Mouse (Mus musculus) lung, postnatal 10 days (tissue): ENCODE data around the gene Med18.
"Not testable (repeated sequence)": the region's sequence is repeated elsewhere in the genome, so short reads cannot be mapped to it uniquely, and the experiment has no call there.

ENCODE experiments used
- DNase-seq: peaks from one replicate; pipeline ENCODE4 v3.0.0; 2021

Med18 gene

DNA sequence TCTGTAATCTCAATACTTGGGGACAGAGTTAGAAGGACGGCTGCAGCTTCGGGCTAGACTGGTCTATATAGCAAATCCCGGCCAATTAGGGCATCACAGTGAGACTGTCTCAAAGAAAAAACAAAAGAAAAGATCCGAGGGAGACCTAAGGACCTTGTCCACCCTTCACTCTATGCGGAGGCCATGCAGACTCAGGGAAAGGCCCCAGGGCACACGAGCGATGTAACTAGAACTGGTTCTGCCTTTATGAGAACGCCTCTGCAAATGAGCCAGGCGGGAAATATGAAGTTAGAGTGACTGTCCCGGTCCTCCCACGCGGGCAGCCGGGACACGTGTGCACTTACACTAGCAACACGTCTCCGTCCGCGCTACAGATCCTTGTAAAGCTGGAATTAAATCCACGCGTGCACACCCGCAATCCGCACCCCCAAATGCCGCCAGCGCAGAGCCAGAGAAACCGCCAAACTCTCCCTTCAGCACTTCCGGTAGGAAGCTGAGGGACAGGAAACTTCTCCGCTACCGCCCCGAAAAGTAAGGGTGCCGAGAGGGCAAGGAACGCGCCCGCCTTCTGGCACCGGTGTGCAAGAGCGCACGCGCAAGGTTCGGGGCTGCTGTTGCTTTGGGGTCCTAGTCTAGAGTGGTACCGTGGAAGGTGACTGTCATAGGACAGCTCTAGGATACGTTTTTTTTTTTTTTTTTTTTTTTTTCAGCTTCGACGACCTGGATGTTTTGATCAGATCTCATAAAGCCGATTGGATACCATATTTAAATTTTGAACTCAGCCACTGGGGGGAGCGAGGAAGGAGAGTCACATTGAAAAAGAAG is at the start of gene Med18:
Med18 (minus strand) TSS at position 492 of the 825 bp plus-strand sequence.
- DNase-seq, result peak; percentile 96

DNA sequence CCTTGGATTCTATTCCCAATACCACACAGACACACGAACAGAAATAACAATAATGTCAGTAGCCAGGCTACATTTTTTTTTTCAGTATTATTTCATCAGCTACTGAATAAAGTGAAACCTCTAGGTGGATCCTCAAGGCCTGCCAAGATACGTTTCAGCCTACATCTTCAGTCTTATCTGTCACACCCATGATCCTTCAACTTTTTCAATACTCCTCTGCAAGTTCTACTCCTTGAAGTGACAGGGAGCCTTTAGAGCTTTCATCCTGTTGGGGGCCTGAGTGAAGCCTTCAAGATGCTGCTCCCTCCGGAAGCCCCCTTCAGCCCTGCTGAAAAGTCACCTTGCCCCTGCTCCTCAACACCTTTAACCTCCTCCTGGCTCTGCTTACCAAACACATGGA is 48.4 kb upstream of the Med18 start:
- no peak for DNase-seq

GRCm38 (mm10) chr4:132510352-132510798 is 46.7 kb upstream of the Med18 start, which contains the start of gene Sesn2:
Gene Sesn2, minus strand, starts transcription at chr4:132510501.
- DNase-seq, result peak; percentile 99

GRCm38 (mm10) chr4:132509621-132510296 is 46.0 kb upstream of the Med18 start:
- peak; percentile 94 for DNase-seq

GRCm38 (mm10) chr4:132507210-132507609 is 43.5 kb upstream of the Med18 start:
- DNase-seq, result peak; percentile 39

- DNase-seq, result no peak
These were observed 42.5 kb upstream of the Med18 start for GRCm38 (mm10) chr4:132506250-132506649.

DNA sequence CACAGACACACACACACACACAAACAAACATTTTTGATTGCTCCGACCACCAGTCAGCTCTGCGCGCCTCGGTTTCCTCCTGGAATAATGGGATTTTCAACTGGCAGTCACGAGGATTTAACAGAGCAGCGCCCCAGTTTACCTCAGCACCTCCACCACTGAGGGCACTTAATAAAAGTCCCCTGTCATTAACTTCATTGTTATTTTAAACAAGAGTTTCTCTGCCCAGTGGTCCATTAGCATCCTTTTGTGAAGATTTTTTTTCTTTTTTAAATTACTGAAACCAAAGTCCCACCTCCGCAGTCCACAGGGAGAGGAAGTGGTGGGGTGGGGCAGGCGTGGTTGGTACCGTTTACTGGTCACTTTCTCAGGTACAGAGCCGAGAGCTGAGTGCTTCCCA is 42.1 kb upstream of the Med18 start:
- no peak for DNase-seq

DNA sequence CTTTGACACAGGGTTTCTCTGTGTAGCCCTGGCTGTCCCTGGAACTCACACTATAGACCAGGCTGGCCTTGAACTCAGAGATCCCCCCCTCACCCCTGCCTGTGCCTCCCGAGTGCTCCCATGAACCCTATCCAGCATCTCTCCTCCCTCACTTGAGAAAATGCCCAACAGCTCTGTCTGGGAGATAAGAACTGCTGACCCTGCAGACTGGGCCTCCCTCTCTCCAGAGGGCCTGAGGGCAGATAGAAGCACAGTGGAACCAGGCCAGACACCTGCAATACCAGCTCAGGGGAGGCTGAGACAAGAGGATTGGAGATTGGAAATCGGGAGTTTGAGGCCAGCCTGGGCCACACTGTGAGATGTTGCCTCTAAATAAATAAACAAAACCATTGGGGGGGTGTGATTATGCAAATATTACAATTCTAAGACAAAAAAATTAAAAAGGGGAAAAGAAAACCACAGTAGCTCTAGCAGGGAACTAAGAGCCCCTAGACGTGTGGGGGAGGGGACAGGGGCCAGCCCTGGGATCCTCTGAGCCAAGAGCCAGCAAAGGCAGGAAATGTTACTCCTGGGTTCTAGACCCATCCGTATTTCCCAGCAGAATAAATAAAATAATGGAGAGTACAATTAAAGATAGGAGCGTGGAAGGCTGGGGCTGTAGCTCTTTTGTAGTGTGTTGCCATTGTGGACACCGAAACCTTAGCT is 41.5 kb upstream of the Med18 start:
- DNase-seq, result no peak

DNA sequence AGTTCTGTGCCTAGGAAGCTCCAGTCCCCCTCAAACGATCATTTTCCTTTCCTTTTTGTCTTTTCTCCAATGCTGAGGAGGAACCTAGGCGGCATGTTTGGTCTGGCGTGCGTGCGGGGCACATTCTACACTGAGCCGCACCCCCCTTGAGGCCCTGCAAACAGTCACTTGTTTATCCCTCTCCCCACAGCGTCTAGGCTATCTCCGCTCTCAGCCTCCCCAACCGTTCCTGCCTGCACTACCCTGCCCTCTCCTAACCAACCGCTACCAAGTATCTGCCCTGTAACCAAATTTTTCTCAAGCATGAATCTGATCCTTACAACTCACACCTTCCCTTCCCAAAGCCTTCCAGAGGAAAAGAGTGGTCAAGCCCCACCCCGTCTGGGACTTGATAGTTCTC is 39.6 kb upstream of the Med18 start:
- no peak for DNase-seq

GRCm38 (mm10) chr4:132501639-132502038 is 37.9 kb upstream of the Med18 start:
- no peak for DNase-seq

DNA sequence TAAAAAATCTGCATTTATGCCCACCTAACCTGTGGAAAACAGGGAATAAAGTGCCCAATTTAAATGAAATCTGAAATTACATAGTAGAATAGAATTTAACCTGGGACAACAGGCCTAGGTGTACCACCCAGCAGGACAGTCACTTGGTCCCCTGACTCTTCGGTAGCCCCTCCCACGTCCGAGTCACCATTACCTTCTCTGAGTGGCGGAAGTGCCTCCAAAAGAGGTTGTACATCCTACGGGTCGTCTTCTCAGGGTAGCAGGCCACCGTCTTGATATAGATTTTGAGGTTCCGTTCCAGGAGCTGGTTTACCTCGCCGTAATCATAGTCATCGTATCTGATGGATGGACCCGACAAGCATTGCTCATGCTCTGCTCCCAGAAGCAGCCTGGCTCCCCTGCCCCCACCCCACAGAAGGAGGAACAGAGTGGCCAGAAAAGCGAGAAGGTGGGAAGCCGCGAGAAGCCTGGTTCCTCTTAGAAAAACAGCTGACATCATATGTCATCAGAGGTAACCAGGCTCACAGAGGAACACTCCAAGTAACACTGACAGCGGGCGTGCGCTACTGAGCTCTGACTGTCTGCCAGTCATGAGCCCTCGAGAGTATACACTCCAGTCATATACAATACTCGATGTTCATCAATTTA is 30.7 kb upstream of the Med18 start:
- DNase-seq, result peak; percentile 21

- DNase-seq, result peak; percentile 65
These were observed 28.7 kb upstream of the Med18 start for GRCm38 (mm10) chr4:132492178-132493060.

DNA sequence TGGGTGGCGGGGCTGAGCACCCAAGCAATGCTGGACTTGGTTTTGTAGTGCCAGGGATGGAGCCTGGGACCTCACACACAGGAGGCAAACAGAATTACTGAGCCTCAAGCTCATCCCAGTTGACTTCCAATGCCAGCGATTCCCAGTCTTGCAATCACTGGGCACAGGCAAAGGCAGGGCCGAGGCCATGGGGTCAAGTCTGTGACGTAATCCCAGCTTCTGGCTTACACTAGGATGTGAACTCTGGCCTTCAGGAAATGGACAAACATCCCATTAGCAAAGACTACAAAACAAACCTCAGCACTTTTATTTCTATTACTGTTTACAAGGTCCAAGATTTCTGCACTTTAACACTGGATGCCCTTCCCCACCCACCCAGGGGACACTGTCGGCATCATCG is 28.0 kb upstream of the Med18 start:
- peak; percentile 65 for DNase-seq

DNA sequence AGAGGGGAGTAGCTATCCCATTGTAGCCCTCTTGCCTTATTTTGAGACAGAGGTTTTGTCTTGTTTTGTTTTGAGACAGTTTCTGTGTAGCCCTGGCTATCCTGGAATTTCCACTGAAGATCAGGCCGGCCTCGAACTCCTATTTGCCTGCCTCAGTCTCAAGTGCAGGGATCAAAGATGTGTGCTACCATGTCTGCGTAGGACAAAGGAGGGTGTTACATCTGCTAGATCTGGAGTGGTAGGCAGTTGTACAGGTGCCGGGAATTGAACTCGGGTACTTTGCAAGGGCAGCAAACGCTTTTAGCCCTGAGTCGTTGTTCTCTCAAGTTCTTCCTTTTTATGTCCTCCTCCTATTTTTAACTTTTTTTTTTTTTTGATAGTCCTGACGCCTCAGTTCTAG is 27.3 kb upstream of the Med18 start:
- DNase-seq, result no peak

- DNase-seq, result no peak
These were observed 26.7 kb upstream of the Med18 start for GRCm38 (mm10) chr4:132490273-132491010.

DNA sequence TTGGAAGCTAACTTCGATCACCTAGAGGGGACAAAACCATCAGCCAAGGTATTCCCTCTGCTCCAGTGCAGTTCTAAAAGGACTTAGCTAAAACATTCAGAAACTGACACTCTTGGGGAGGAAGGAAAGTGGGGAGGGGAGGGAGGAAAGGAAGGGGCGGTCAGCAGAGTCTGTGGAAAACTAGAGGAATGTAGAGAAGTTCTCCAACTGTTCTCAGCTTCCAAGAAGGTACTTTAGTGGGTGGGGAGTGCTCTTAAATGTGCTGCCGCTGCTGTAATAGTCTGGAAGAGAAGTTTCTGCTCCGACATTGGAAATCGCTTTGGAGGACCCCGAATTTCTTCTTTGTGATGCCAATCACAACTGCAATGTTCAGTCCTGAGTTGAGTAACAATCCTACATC is 25.3 kb upstream of the Med18 start:
- DNase-seq, result no peak

DNA sequence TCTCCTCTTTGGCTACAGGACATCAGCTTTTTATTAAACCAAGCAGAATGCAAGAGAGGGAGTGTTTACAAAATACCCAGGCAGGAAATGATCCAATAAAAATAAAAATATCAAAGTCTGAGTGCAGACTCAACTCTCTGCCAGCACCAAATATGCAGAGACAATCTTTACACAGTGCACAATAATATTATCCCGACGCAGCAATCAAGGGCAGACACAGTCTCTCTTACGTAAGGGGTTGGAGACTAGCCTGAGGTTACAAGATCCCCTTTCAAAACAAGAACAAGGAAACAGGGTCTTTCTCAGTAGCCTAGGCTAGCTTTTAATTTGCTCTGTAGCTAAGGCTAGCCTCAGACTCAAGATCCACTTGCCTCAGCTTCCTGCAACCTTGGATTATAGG is 24.8 kb upstream of the Med18 start:
- no peak for DNase-seq

- DNase-seq, result no peak
These were observed 21.1 kb upstream of the Med18 start for GRCm38 (mm10) chr4:132484820-132485219.

- no peak for DNase-seq
These were observed 20.5 kb upstream of the Med18 start for GRCm38 (mm10) chr4:132484231-132484630.

- DNase-seq, result peak; percentile 50
These were observed 19.4 kb upstream of the Med18 start for GRCm38 (mm10) chr4:132482956-132483608.

DNA sequence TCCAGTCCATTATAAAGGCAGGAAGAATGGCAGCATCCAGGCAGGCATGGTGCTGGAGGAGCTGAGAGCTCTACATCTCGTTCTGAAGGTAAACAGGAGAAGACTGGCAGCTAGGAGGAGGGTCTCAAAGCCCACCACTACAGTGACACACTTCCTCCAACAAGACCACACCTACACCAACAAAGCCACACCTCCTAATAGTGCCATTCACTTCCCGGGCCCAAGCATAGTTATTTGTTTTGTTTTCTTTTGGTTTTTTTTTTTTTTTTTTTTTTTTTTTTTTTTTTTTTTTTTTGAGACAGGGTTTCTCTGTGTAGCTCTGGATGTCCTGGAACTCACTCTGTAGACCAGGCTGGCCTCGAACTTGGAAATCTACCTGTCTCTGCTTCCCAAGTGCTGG is 18.4 kb upstream of the Med18 start:
- not testable (repeated sequence) for DNase-seq
